Mouse (Mus musculus): ENCODE measurements at regions not wholly inside any gene's neighbourhood (a gene's known extent, or its start where the extent isn't known, plus 50 kb on each side); places are given as distances from the start of the nearest gene placed in this dataset.

GRCm38 (mm10) chr16:29934649-29935048, 129.5 kb upstream of the Hes1 start:
- no peak for TF ChIP-seq CTCF (IDR thresholded peaks at IDR 0.05; ENCODE audit: control insufficient read depth, insufficient read depth, low read length)
- no peak for TF ChIP-seq POLR2A (IDR thresholded peaks at IDR 0.05; ENCODE audit: borderline replicate concordance, control insufficient read depth, low read depth, low read length)
